ENCODE assay signal across 13 mouse cellular contexts in genomic region chr13:43952972-43953592, GRCm38 (mm10).
"Had no signal": no experiment of that assay in that cellular context is flagged by ENCODE, and none has a peak within 500 bp of the region (broad histone marks: within the 10 kb centered on the region; RNA-seq: fewer than 3 reads in every experiment).

No protein-coding gene starts in this region.

- H3K4me3 ChIP-seq: megakaryocyte, embryonic 14.5 days; midbrain, embryonic 12.5 days; neural tube, embryonic 12.5 days had no signal

- H3K27ac ChIP-seq: liver, embryonic 14.5 days; midbrain, embryonic 12.5 days; neural tube, embryonic 12.5 days had no signal

- DNase-seq: lung, adult 18-20 months; lung, embryonic 14.5 days; lung, postnatal 10 days; lung, postnatal 4 days; midbrain, embryonic 14.5 days; right cerebral cortex, postnatal 14 days; thymus, adult 18-20 months; thymus, postnatal 14 days; thymus, postnatal 36 days had no signal

- H3K36me3 ChIP-seq: midbrain, embryonic 12.5 days; neural tube, embryonic 12.5 days had no signal

- H3K9me3 ChIP-seq: midbrain, embryonic 12.5 days; neural tube, embryonic 12.5 days had no signal

- H3K4me1 ChIP-seq: neural tube, embryonic 12.5 days had no signal

- H3K27me3 ChIP-seq: neural tube, embryonic 12.5 days had no signal
